Mouse (Mus musculus) heart, embryonic 16.5 days (tissue): ENCODE data around the gene Bpifa3. TPM values are rescaled to one million over a fixed set of nuclear protein-coding genes. Genes with fewer than 3 reads are reported as not detected.

ENCODE experiments used
- ATAC-seq: fragments of 200-750 bp; cut with Nextera tagmentation; replicated peaks from 2 replicates; pipeline ENCODE4 v1.8.0; 2017; ENCODE audit warnings: moderate number of reproducible peaks; ENCODE audit not compliant: insufficient read depth, low FRiP score; ENCODE audit errors: extremely low read depth
- H3K27ac ChIP-seq: fragments of 300-500 bp; sonication (generic); 2 replicates; pipeline ENCODE4 v1.5.1; 2014; ENCODE audit warnings: mild to moderate bottlenecking, low read length, control low read depth, moderate library complexity
- H3K27me3 ChIP-seq: fragments of 300-500 bp; sonication (generic); 2 replicates; pipeline ENCODE4 v1.6.1; 2014; ENCODE audit warnings: low read length, mixed read lengths; ENCODE audit not compliant: control insufficient read depth, insufficient read depth
- H3K36me3 ChIP-seq: fragments of 300-500 bp; sonication (generic); 2 replicates; pipeline ENCODE4 v1.6.1; 2014; ENCODE audit not compliant: control insufficient read depth, insufficient read depth
- H3K4me1 ChIP-seq: fragments of 300-500 bp; sonication (generic); 2 replicates; pipeline ENCODE4 v1.6.1; 2014; ENCODE audit warnings: low read length, mixed read lengths; ENCODE audit not compliant: control insufficient read depth, insufficient read depth
- H3K4me2 ChIP-seq: fragments of 300-500 bp; sonication (generic); 2 replicates; pipeline ENCODE4 v1.6.1; 2014; ENCODE audit warnings: low read depth, mild to moderate bottlenecking, control low read depth, low read length
- H3K4me3 ChIP-seq: fragments of 300-500 bp; sonication (generic); 2 replicates; pipeline ENCODE4 v1.5.1; 2014; ENCODE audit warnings: mild to moderate bottlenecking, control low read depth, low read length
- H3K9ac ChIP-seq: fragments of 300-500 bp; sonication (generic); 2 replicates; pipeline ENCODE4 v1.6.1; 2014; ENCODE audit warnings: low read length, control low read depth
- H3K9me3 ChIP-seq: fragments of 300-500 bp; sonication (generic); replicated peaks from 2 replicates; pipeline ENCODE4 v1.6.1; 2016; ENCODE audit warnings: low read length; ENCODE audit not compliant: control insufficient read depth
- WGBS: fragments of 180-500 bp; shearing (Covaris S2); extraction: QIAGEN DNeasy Blood & Tissue Kit; methylation state at CpG from one replicate; pipeline ENCODE4 v1.1.7; 2014; 5-methylcytosine and 5-hydroxymethylcytosine counted together
- polyA plus RNA-seq: library from polyadenylated mRNA; unstranded; fragments of >200 nt; fragmentation: Nextera tagmentation; extraction: Ambion mirVana; gene quantifications from 2 replicates; pipeline ENCODE4 v1.2.1, GENCODE M21; 2015

Gene Bpifa3
- not detected in 2 replicates for polyA plus RNA-seq

DNA sequence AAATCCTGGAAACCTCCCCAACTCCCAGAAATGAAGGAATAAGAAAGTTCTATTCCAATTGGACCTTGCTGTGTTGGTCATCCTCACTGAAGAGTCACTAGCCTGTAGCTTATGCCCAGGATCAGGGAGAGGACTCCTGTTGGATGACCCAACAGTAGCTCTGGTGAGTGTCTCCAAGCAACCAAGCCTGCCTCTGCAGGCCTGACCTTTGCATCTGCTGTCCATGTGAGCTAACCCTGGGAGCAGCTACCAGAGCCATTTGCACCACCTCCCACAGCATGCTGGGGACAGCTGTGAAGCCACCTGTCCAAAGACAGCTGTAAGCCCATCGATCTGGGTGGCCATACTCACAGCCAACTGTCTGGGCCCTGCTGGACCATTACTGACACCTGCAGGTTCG is at the start of gene Bpifa3:
Gene Bpifa3, plus strand, starts transcription at position 217 of the 400 bp plus-strand sequence.
- H3K4me1 ChIP-seq, result no peaks in the 10 kb centered on the region
- H3K27ac ChIP-seq, result no peak within 1 kb of the TSS
- no peak for ATAC-seq
- H3K27me3 ChIP-seq, result no peaks in the 10 kb centered on the region
- no peak within 1 kb of the TSS for H3K4me3 ChIP-seq
- no peak within 1 kb of the TSS for H3K9ac ChIP-seq
- no peak within 1 kb of the TSS for H3K4me2 ChIP-seq
- WGBS, result 54% methylated on average over 2 of the region's 2 CpGs
- no peaks in the 10 kb centered on the region for H3K9me3 ChIP-seq
- no peaks in the 10 kb centered on the region for H3K36me3 ChIP-seq

- no peak overlapping the region for H3K4me2 ChIP-seq
- H3K27ac ChIP-seq, result no peak overlapping the region
- H3K9me3 ChIP-seq, result no peaks in the 10 kb centered on the region
- no peak overlapping the region for H3K9ac ChIP-seq
- no peaks in the 10 kb centered on the region for H3K27me3 ChIP-seq
- no peak overlapping the region for H3K4me3 ChIP-seq
- H3K4me1 ChIP-seq, result no peaks in the 10 kb centered on the region
- ATAC-seq, result no peak
- WGBS, result 27% methylated on average over 1 of the region's 1 CpGs
- no peaks in the 10 kb centered on the region for H3K36me3 ChIP-seq
Measured at GRCm38 (mm10) chr2:154097734-154098133, 32.4 kb upstream of the Bpifa3 start.

GRCm38 (mm10) chr2:154117381-154117780 is 12.8 kb upstream of the Bpifa3 start:
- Histone ChIP-seq H3K27me3 (no peaks in the 10 kb centered on the region), H3K4me3 (no peak overlapping the region), H3K4me2 (no peak overlapping the region), H3K9ac (no peak overlapping the region), H3K9me3 (no peaks in the 10 kb centered on the region), H3K4me1 (no peaks in the 10 kb centered on the region), H3K27ac (no peak overlapping the region), H3K36me3 (no peaks in the 10 kb centered on the region)
- ATAC-seq, result no peak
- WGBS, result 73% methylated on average over 3 of the region's 3 CpGs

DNA sequence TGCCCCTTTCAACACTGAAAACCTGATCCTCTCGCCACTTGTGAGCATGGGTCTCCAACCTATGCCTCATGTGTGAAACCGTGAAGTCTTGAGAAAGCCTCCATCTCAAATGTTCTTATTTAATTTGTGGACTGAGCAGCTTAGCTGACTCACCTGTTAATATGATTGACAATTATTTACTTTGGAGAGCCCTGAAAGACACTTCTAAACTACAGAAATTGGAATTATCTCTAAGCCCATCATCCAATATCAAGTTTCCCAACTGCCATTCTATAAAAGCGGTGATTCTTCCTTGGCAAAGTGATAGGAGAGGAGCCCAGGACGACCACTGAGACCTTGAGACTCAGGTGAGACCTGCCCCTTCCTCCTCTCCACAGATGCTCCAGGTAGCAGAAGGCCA is 12.4 kb downstream of the Bpifa3 start, which contains the start of gene Bpifa1:
Gene Bpifa1, plus strand, starts transcription at position 301 of the 400 bp plus-strand sequence.
- Histone ChIP-seq H3K4me1 (no peaks in the 10 kb centered on the region), H3K4me2 (no peak within 1 kb of the TSS), H3K9me3 (no peaks in the 10 kb centered on the region), H3K4me3 (no peak within 1 kb of the TSS), H3K27ac (no peak within 1 kb of the TSS), H3K9ac (no peak within 1 kb of the TSS), H3K36me3 (no peaks in the 10 kb centered on the region), H3K27me3 (no peaks in the 10 kb centered on the region)
- 76% methylated on average over 4 of the region's 4 CpGs for whole genome bisulfite sequencing
- no peak for ATAC-seq

- no peak for ATAC-seq
- no peak overlapping the region for H3K27ac ChIP-seq
- H3K9me3 ChIP-seq, result no peaks in the 10 kb centered on the region
- H3K4me3 ChIP-seq, result no peak overlapping the region
- no peaks in the 10 kb centered on the region for H3K36me3 ChIP-seq
- H3K4me2 ChIP-seq, result no peak overlapping the region
- no peaks in the 10 kb centered on the region for H3K27me3 ChIP-seq
- no peak overlapping the region for H3K9ac ChIP-seq
- WGBS, result 60% methylated on average over 3 of the region's 3 CpGs
- no peaks in the 10 kb centered on the region for H3K4me1 ChIP-seq
Measured at GRCm38 (mm10) chr2:154143735-154144134, 13.6 kb downstream of the Bpifa3 start.

DNA sequence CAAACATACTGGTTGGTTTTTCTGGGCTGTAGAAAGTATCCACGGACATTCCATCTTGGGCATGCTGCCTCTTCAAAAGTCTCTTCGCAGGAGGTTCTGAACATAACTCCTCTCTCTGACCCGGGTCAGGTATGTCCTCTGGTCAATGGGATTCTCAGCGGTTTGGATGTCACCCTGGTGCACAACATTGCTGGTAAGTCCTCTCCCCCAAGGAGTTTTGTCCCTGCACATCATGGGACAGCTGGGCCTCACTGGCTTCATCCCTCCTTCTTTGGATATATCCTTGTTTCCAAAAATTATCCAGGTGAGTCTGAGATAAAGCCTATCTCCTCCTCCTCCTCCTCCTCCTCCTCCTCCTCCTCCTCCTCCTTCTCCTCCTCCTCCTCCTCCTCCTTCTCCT is 17.4 kb downstream of the Bpifa3 start:
- H3K4me3 ChIP-seq, result no peak overlapping the region
- H3K27ac ChIP-seq, result no peak overlapping the region
- H3K9me3 ChIP-seq, result no peaks in the 10 kb centered on the region
- H3K27me3 ChIP-seq, result no peaks in the 10 kb centered on the region
- WGBS, result 77% methylated on average over 4 of the region's 4 CpGs
- no peaks in the 10 kb centered on the region for H3K36me3 ChIP-seq
- no peak overlapping the region for H3K9ac ChIP-seq
- no peak overlapping the region for H3K4me2 ChIP-seq
- ATAC-seq, result no peak
- no peaks in the 10 kb centered on the region for H3K4me1 ChIP-seq

GRCm38 (mm10) chr2:154158433-154158832 is 28.3 kb downstream of the Bpifa3 start:
- no peak for ATAC-seq
- Histone ChIP-seq H3K4me2 (no peak overlapping the region), H3K27me3 (no peaks in the 10 kb centered on the region), H3K36me3 (no peaks in the 10 kb centered on the region), H3K27ac (no peak overlapping the region), H3K4me1 (no peaks in the 10 kb centered on the region), H3K9me3 (peaks cover 8% of the 10 kb centered on the region), H3K9ac (no peak overlapping the region), H3K4me3 (no peak overlapping the region)
- WGBS, result 32% methylated on average over 3 of the region's 3 CpGs

DNA sequence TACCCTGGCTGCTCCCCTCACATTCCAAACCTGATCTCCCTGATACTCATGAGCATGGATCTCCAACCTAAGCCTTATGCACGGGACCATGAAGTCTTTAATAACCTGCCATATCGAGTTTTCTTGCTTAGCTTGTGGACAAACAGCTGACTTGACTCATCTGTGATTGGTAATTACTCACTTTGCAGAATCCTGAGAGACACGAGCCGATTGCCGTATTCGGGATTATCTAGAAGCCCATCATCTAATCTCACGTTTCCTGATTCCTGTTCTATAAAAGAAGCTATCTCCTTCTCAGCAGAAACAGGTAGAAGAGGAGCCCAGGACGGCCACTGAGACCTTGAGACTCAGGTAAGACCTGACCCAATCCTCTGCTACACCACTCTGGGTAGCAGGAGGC is 32.2 kb downstream of the Bpifa3 start, which contains the start of gene Bpifa5:
Gene Bpifa5, plus strand, starts transcription at position 301 of the 400 bp plus-strand sequence.
- no peaks in the 10 kb centered on the region for H3K27me3 ChIP-seq

GRCm38 (mm10) chr2:154163306-154163705 is 33.2 kb downstream of the Bpifa3 start:
- Histone ChIP-seq H3K9ac (no peak overlapping the region), H3K4me2 (no peak overlapping the region), H3K27ac (no peak overlapping the region), H3K4me1 (no peaks in the 10 kb centered on the region), H3K27me3 (no peaks in the 10 kb centered on the region), H3K9me3 (peaks cover 8% of the 10 kb centered on the region), H3K4me3 (no peak overlapping the region), H3K36me3 (no peaks in the 10 kb centered on the region)
- 82% methylated on average over 5 of the region's 5 CpGs for WGBS
- no peak for ATAC-seq

More for the DNA sequence above, 32.2 kb downstream of the Bpifa3 start, which contains the start of gene Bpifa5:
- H3K4me2 ChIP-seq, result no peak within 1 kb of the TSS
- H3K36me3 ChIP-seq, result no peaks in the 10 kb centered on the region
- no peak within 1 kb of the TSS for H3K4me3 ChIP-seq
- 70% methylated on average over 8 of the region's 8 CpGs for WGBS
- no peak within 1 kb of the TSS for H3K9ac ChIP-seq
- no peak within 1 kb of the TSS for H3K27ac ChIP-seq
- ATAC-seq, result no peak
- H3K4me1 ChIP-seq, result no peaks in the 10 kb centered on the region
- H3K9me3 ChIP-seq, result peaks cover 8% of the 10 kb centered on the region
